ENCODE assay signal across 8 mouse cellular contexts in genomic region chr19:11819143-11819700, GRCm38 (mm10). TPM values are rescaled to one million over a fixed set of nuclear protein-coding genes. Genes with fewer than 3 reads are reported as not detected.
DNase-seq lines count a peak whose midpoint lies in the region; ATAC-seq and TF ChIP-seq lines count a peak whose summit lies in the region.

TSS of gene Stx3 (minus strand) at chr19:11819403.

- no peak for ATAC-seq in CD4-positive, CD25-positive, alpha-beta regulatory T cell, adult 4 months
- ATAC-seq in lung, embryonic 14.5 days (ENCODE audit: insufficient read depth), result no peak
- no peak for ATAC-seq in limb, embryonic 12.5 days (ENCODE audit: insufficient number of reproducible peaks, insufficient read depth, low FRiP score, low TSS enrichment, low read depth)
- ATAC-seq in neural tube, embryonic 15.5 days (ENCODE audit: low FRiP score), result peak; percentile 32; the same call in 1 of the 2 replicates

- no peaks in the 10 kb centered on the region for H3K36me3 ChIP-seq in lung, embryonic 14.5 days (ENCODE audit: insufficient read depth)
- H3K36me3 ChIP-seq in limb, embryonic 12.5 days, result no peaks in the 10 kb centered on the region
- no peaks in the 10 kb centered on the region for H3K36me3 ChIP-seq in neural tube, embryonic 15.5 days

- H3K27me3 ChIP-seq in lung, embryonic 14.5 days (ENCODE audit: insufficient read depth, low read length), result peaks cover 12% of the 10 kb centered on the region
- H3K27me3 ChIP-seq in limb, embryonic 12.5 days, result peaks cover 55% of the 10 kb centered on the region
- peaks cover 30% of the 10 kb centered on the region for H3K27me3 ChIP-seq in neural tube, embryonic 15.5 days (replicated peaks)

- peak; percentile 29 for DNase-seq in CD4-positive, CD25-positive, alpha-beta regulatory T cell, adult 2 months (ENCODE audit: low read depth, low spot score)
- DNase-seq in lung, embryonic 14.5 days, result peak; percentile 39
- DNase-seq in lung, adult 18-20 months, result no peak
- DNase-seq in forelimb bud, embryonic 11.5 days (ENCODE audit: low read depth, low spot score), result peak; percentile 23
- no peak for DNase-seq in thymus, postnatal 0 days (ENCODE audit: low spot score)

- peak within 1 kb of the TSS; percentile 36; the same call in 1 of the 2 replicates for H3K27ac ChIP-seq in lung, embryonic 14.5 days (ENCODE audit: low read depth)
- H3K27ac ChIP-seq in limb, embryonic 12.5 days, result no peak within 1 kb of the TSS
- H3K27ac ChIP-seq in neural tube, embryonic 15.5 days (replicated peaks), result no peak within 1 kb of the TSS

- 0 out of 2 replicates have a peak, but pooled peaks cover 3% of the 10 kb centered on the region for H3K4me1 ChIP-seq in lung, embryonic 14.5 days (ENCODE audit: insufficient read depth)
- peaks cover 12% of the 10 kb centered on the region for H3K4me1 ChIP-seq in limb, embryonic 12.5 days (replicated peaks)
- H3K4me1 ChIP-seq in neural tube, embryonic 15.5 days, result peaks cover 26% of the 10 kb centered on the region

- TF ChIP-seq CTCF in lung, embryonic 14.5 days (IDR thresholded peaks at IDR 0.05; ENCODE audit: low read depth), result no peak

- peak within 1 kb of the TSS; percentile 67 for H3K9ac ChIP-seq in lung, embryonic 14.5 days
- H3K9ac ChIP-seq in limb, embryonic 12.5 days (replicated peaks), result peak within 1 kb of the TSS; percentile 71
- H3K9ac ChIP-seq in neural tube, embryonic 15.5 days (replicated peaks), result peak within 1 kb of the TSS; percentile 74

- WGBS in lung, embryonic 14.5 days, result 1% methylated on average over 20 of the region's 20 CpGs
- under 1% methylated on average over 20 of the region's 20 CpGs for WGBS in limb, embryonic 12.5 days
- WGBS in neural tube, embryonic 15.5 days, result under 1% methylated on average over 20 of the region's 20 CpGs

- H3K4me2 ChIP-seq in lung, embryonic 14.5 days, result peak within 1 kb of the TSS; percentile 88
- peak within 1 kb of the TSS; percentile 96 for H3K4me2 ChIP-seq in limb, embryonic 12.5 days
- peak within 1 kb of the TSS; percentile 96 for H3K4me2 ChIP-seq in neural tube, embryonic 15.5 days

- no peaks in the 10 kb centered on the region for H3K9me3 ChIP-seq in lung, embryonic 14.5 days (ENCODE audit: low read depth, low read length)
- no peaks in the 10 kb centered on the region for H3K9me3 ChIP-seq in limb, embryonic 12.5 days
- no peaks in the 10 kb centered on the region for H3K9me3 ChIP-seq in neural tube, embryonic 15.5 days (replicated peaks)

- H3K4me3 ChIP-seq in lung, embryonic 14.5 days (ENCODE audit: low read depth, low read length), result peak within 1 kb of the TSS; percentile 70
- peak within 1 kb of the TSS; percentile 67 for H3K4me3 ChIP-seq in limb, embryonic 12.5 days (replicated peaks)
- peak within 1 kb of the TSS; percentile 77 for H3K4me3 ChIP-seq in neural tube, embryonic 15.5 days (replicated peaks)

RNA-seq across cellular contexts. Expression of gene Stx3, which starts in this region (rescaled TPM):
- 1 to 10 TPM; 2.5 to 2.6 TPM for polyA plus RNA-seq in CD4-positive, CD25-positive, alpha-beta regulatory T cell, adult 4 months (2017; shearing (Covaris generic))
- polyA plus RNA-seq in lung, embryonic 14.5 days (2014; fragmentation: Nextera tagmentation; extraction: Ambion mirVana), result 17.2 and 19.1 TPM in 2 replicates
- 5.1 and 5.8 TPM in 2 replicates for polyA plus RNA-seq in limb, embryonic 12.5 days (2016; fragmentation: Nextera tagmentation; extraction: Ambion mirVana)
- 12.8 and 14.5 TPM in 2 replicates for polyA plus RNA-seq in neural tube, embryonic 15.5 days (2015; fragmentation: Nextera tagmentation; extraction: Ambion mirVana)
- polyA plus RNA-seq in thymus, postnatal 0 days (2015; fragmentation: Nextera tagmentation; extraction: Ambion mirVana), result 4.4 and 4.8 TPM in 2 replicates

Comparison
In these comparisons a context has a peak if more than half of its experiments do, and no peak if none do; other contexts are left out.
1. DNase-seq: peak in CD4-positive, CD25-positive, alpha-beta regulatory T cell, adult 2 months (single experiment), lung, embryonic 14.5 days (single experiment) and forelimb bud, embryonic 11.5 days (single experiment); none in lung, adult 18-20 months (0 of 2) and thymus, postnatal 0 days (single experiment).
2. Peak in every context shown above with its lines, with median percentiles within 50 percentile points of each other: H3K4me2 ChIP-seq, H3K4me3 ChIP-seq and H3K9ac ChIP-seq.